Mouse (Mus musculus): ENCODE measurements around the gene Sec14l5.

Gene Sec14l5

DNA sequence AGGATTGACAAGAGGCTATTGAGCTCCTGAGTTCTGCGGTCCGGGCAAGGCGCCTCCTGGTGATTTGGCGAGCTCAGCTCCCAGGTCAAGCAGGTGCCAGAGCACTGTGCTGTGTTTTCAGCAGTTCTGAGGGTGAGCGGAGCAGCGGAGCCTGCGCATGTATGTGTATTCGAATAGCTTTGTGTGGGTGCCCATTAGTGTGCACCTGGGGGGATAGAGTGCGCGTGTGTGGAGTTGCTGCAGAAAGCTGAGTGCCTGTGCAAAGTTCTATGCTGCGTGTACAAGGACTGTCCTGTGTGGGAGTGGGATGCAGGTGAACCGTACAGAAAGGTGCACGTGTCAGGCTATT is at the start of gene Sec14l5:
Sec14l5 (plus strand) TSS at position 73 of the 349 bp plus-strand sequence.
- DNase-seq = no peak

- DNase-seq = no peak
Measured at GRCm38 (mm10) chr16:5101000-5101399, 45.9 kb upstream of the Sec14l5 start.

- DNase-seq = no peak
Measured at GRCm38 (mm10) chr16:5109877-5110276, 37.0 kb upstream of the Sec14l5 start.

- no peak for DNase-seq
Measured at GRCm38 (mm10) chr16:5111021-5111420, 35.9 kb upstream of the Sec14l5 start.

DNA sequence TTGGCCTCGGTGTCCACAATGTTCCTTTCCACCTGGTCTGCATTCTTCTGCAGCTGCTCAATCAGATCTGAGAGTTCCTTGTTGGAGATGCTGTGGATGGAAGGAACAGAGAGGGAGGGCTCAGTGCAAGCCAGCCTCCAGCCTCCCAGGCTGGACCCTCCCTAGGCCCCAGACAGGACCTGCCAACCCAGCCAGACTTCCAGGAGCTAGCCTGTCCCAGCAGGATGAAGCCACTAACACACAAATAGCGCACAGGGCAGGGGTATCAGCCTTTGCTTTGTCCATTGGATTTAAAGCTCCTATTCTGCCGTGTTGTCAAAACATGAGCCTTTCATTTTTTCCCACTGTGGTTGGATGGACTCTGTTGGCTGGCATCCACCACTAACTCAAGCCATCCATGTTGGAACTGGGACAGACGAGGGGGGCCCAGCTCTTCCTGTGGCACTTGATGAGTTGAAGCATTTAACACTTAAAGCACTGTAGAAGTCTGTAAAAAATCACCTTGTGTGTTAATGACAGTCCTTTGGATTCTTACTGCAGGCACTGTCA is 33.8 kb upstream of the Sec14l5 start:
- DNase-seq = no peak

DNA sequence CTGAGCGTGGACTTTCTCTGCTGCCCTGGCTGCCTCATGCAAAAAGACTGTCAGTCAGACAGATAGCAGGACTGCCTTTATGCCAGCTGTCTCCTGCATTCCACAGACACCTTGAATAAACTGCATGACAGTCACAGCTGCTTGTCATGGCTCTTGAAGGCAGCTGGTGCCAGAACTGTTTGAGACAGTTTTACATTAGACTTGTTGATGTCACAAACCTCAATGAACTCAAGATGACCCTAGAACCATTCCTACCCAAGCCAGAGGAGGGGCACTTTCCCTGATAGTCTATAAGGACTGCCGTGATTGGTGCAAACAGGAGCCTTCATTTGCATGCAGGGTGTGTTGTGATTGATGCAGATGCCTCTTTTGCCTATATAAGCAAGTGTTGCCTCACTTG is 33.3 kb upstream of the Sec14l5 start:
- no peak for DNase-seq

DNA sequence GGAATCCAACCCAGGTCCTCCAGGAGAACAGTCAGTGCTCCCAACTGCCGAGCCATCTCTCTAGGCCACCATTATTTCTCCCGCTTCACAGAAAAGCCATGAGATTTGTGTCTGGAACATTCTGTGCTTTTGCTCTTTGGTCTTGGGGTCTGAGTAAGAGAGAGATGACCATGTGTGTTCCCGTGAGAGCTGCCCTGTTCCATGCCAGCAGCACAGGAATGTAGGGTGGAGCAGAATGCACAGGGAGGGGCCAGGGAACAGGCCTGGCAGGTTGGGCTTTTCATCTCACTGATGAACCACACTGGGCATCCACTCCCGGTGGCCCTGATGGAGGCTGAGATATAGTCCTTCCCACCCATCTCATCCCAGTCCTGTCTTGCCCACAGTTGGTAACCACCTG is 27.5 kb upstream of the Sec14l5 start:
- peak; percentile 46 to 71 for DNase-seq

DNA sequence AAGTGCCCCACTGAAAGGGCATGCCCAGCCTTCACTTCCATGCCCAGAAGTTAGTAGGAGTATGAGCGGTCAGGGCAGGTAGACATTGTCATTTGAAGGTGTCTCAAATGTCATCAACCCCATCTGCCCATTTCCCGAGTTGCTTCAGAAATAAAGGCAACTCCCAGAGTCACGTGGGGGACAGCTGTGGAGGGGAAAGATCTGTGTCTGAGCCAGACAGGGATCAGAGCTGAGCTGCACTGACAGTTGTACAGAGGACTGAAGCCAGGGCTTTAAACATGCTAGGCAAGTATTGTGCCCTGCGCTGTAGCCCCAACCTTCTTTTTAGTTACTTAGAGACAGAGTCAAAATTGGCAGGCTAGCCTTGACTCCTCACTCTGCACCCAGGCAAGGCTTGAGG is 27.1 kb upstream of the Sec14l5 start:
- DNase-seq = no peak

- DNase-seq = no peak
Measured at GRCm38 (mm10) chr16:5123476-5123875, 23.4 kb upstream of the Sec14l5 start.

GRCm38 (mm10) chr16:5130196-5130595 is 16.7 kb upstream of the Sec14l5 start:
- no peak for DNase-seq

- peak; percentile 92 to 95 for DNase-seq
Measured at GRCm38 (mm10) chr16:5130766-5131165, 16.1 kb upstream of the Sec14l5 start.

DNA sequence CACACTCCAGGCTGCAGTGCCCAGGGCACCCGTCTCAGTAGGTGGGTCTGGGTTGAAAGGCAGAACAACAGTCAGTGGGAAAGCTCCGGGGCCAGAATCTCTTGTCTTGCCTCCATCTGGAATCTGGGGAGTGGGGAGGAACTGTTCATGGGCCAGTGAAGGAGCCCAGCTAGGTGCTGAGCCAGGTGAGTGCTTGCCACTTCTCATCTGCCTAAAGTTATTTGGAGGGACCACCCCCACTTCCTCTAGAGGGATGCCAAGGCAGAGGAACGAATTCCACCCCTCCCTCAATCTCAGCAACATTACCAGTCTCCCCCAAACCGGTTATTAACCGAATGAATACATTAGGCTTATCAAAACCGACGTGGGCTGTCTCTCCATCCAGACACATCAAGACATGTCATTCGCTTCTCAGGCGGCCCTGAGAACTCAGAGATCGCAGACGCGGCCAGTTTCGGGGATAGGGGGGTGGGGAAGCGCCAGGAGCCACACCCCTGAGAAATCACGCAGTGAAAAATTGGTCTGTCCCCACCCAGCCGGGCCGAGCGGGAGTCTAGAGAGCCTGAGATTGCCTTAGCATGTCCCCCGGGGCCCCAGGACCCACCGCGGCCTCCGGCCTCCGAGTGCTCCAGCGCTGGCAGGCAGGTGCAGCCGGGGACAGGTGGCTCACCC is 15.5 kb upstream of the Sec14l5 start:
- peak; percentile 51 to 66 for DNase-seq

GRCm38 (mm10) chr16:5132401-5132801 is 14.5 kb upstream of the Sec14l5 start, which contains the start of gene Ppl:
Ppl (minus strand) TSS chr16:5132421.
- peak; percentile 95 to 97 for DNase-seq

DNA sequence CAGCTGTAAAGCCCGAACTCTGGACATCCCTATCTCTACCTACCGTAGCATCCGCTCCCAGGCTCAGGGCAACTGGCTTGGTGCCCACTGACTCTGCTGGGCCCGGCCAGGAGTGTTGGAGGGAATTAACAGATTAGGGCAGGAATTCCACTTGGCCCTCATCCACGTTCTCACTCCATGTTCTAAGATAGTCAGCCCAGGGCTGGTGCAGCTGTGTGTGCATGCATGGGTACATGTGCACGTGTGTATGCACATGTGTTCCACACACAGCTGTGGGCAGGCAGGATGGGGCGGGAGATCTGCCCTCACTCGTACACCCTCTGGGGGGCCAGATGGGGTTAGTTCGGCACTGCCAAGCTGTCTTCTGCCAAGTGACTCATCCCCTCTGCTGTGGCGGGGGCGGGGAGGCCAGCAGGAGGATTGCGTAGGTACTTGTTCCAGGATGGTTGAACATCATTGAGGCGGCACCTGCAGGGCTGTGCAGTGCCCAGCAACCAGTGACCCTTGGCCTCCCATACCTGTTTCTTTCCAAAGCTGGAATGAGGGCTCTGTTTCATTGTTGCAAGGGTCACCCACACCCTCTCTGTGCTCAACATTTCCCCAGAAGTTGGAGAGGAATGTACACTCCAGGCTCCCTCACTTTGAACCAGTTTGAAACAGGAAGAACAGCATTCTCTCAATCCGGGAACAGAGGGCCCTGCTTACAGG is 12.1 kb upstream of the Sec14l5 start:
- DNase-seq = peak; percentile 84 to 91

GRCm38 (mm10) chr16:5135551-5136261 is 11.2 kb upstream of the Sec14l5 start:
- DNase-seq = peak; percentile 57 to 77

DNA sequence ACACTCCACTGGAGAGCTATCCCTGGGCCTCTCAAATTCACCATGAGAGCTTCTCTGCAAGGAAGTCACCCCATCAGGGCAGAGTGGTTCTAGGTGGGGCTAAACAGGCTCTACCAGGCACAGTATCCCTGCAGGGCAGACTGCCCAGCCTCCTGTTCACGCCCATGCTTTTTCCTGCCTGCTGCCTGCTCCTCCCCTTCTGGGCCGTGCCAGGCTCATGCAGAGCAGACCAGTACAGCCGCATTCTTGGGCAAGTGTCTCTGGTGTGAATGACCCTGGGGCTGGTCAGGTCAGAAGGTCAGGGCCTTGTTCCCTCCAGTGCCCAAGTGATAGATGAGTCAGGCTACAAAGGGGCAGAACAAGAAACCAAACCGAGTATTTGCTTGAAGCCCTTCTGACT is 10.4 kb upstream of the Sec14l5 start:
- peak; percentile 93 to 96 for DNase-seq

GRCm38 (mm10) chr16:5137006-5137540 is 9.8 kb upstream of the Sec14l5 start:
- DNase-seq = no peak

GRCm38 (mm10) chr16:5139741-5140140 is 7.2 kb upstream of the Sec14l5 start:
- DNase-seq = peak; percentile 62 to 75

GRCm38 (mm10) chr16:5145570-5145969 is 1.3 kb upstream of the Sec14l5 start:
- peak; percentile 49 to 74 for DNase-seq

DNA sequence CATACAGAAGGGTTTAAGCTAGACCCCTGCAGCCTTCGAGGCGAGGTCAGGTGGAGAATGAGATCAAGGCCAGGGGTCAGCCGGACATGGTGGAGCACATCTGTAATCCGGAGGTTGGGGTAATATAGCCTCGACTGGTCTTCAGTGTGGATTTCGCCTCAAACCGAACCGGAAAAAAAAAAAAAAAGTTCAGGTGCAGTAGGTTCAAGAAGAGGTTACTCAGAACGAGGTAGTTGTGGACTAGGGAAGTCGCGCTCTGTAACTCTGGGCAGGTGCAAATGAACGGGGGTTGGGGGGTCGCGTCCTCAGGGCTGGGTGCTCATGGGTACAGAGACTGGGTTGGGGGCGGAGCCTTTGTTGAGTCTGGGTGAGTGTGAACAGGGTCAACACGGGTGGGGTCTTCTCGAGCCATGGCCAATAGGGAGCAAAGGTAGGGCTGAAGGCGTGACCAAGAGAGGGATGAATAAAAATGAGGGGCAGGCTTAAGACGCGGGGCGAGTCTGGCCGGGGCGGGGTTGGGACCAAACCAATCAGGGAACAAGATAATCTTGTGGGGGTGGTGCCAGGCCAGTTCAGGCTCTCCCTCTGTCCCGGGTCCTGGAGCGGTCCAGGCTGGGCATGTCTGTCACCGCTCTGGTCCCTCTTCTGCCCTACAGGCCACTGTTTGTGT is 407 bp upstream of the Sec14l5 start:
- DNase-seq = peak; percentile 88 to 92

- DNase-seq = no peak
Measured at GRCm38 (mm10) chr16:5150544-5150943, 3.6 kb downstream of the Sec14l5 start.

- no peak for DNase-seq
Measured at GRCm38 (mm10) chr16:5153299-5154026, 6.6 kb downstream of the Sec14l5 start.
